Mouse (Mus musculus) intestine, embryonic 14.5 days (tissue): Measurements from ENCODE around the gene 1700024G13Rik. TPM values are rescaled to one million over a fixed set of nuclear protein-coding genes. Genes with fewer than 3 reads are reported as not detected.
"Not testable (repeated sequence)": the region's sequence is repeated elsewhere in the genome, so short reads cannot be mapped to it uniquely, and the experiment has no call there.

ENCODE experiments used
- ATAC-seq: fragments of 200-750 bp; cut with Nextera tagmentation; replicated peaks from 2 replicates; pipeline ENCODE4 v1.8.0; 2017; ENCODE audit warnings: low read depth, moderate number of reproducible peaks, moderate TSS enrichment, moderate library complexity; ENCODE audit not compliant: low FRiP score, low TSS enrichment
- DNase-seq: peaks from one replicate; pipeline ENCODE4 v3.0.0-alpha.2; 2018; ENCODE audit warnings: low spot score
- H3K27ac ChIP-seq: fragments of 300-500 bp; sonication (generic); 2 replicates; pipeline ENCODE4 v1.5.1; 2014; ENCODE audit warnings: low read depth, mild to moderate bottlenecking, control low read depth
- H3K27me3 ChIP-seq: fragments of 300-500 bp; sonication (generic); replicated peaks from 2 replicates; pipeline ENCODE4 v1.6.1; 2014; ENCODE audit warnings: low read length, control low read depth; ENCODE audit not compliant: control insufficient read depth, insufficient read depth
- H3K36me3 ChIP-seq: fragments of 300-500 bp; sonication (generic); 2 replicates; pipeline ENCODE4 v1.6.1; 2014; ENCODE audit warnings: low read length, control low read depth; ENCODE audit not compliant: control insufficient read depth, insufficient read depth
- H3K4me1 ChIP-seq: fragments of 300-500 bp; sonication (generic); replicated peaks from 2 replicates; pipeline ENCODE4 v1.6.1; 2014; ENCODE audit warnings: low read length, control low read depth, mixed read lengths; ENCODE audit not compliant: control insufficient read depth, insufficient read depth
- H3K4me2 ChIP-seq: fragments of 300-500 bp; sonication (generic); 2 replicates; pipeline ENCODE4 v1.6.1; 2014; ENCODE audit warnings: low read length
- H3K4me3 ChIP-seq: fragments of 300-500 bp; sonication (generic); 2 replicates; pipeline ENCODE4 v1.5.1; 2014; ENCODE audit warnings: low read depth, low read length, control low read depth, mixed read lengths
- H3K9ac ChIP-seq: fragments of 300-500 bp; sonication (generic); 2 replicates; pipeline ENCODE4 v1.6.1; 2014; ENCODE audit warnings: mild to moderate bottlenecking, low read length
- H3K9me3 ChIP-seq: fragments of 300-500 bp; sonication (generic); 2 replicates; pipeline ENCODE4 v1.6.1; 2016; ENCODE audit warnings: low read length, control low read depth; ENCODE audit not compliant: control insufficient read depth
- WGBS: fragments of 180-500 bp; shearing (Covaris S2); extraction: QIAGEN DNeasy Blood & Tissue Kit; methylation state at CpG from one replicate; pipeline ENCODE4 v1.1.7; 2014; 5-methylcytosine and 5-hydroxymethylcytosine counted together
- polyA plus RNA-seq: library from polyadenylated mRNA; unstranded; fragments of >200 nt; fragmentation: Nextera tagmentation; extraction: Ambion mirVana; gene quantifications from 2 replicates; pipeline ENCODE4 v1.2.1, GENCODE M21; 2014

The 1700024G13Rik gene
- polyA plus RNA-seq, 1 experiment from 2014 or later, result not detected

DNA sequence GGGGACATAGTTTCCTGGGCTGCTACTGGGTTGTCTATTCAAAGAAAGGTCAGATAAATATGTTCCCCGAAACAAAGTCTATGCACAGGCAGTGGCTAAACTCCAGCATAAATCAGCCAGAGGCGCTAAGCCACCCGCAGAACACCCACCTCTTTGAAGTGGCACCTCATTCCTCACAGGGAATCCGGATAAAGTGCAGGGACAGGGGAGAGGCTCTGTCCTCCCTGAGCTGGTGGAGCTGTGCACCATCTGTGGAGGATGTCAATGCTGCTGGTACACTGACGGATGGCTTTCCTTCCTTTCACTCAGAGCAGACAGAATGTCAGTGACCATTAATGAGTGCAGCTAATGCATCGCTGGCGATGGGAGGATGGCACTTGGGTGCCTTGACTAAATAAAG is 7.1 kb downstream of the 1700024G13Rik start:
- H3K4me1 ChIP-seq, result no peaks in the 10 kb centered on the region
- H3K36me3 ChIP-seq, result no peaks in the 10 kb centered on the region
- peaks cover 12% of the 10 kb centered on the region; the same call in 1 of the 2 replicates for H3K27me3 ChIP-seq
- no peak overlapping the region for H3K4me3 ChIP-seq
- no peak for ATAC-seq
- H3K9ac ChIP-seq, result no peak overlapping the region
- no peak for DNase-seq
- 25% methylated on average over 7 of the region's 7 CpGs for WGBS
- no peaks in the 10 kb centered on the region for H3K9me3 ChIP-seq
- no peak overlapping the region for H3K4me2 ChIP-seq
- H3K27ac ChIP-seq, result no peak overlapping the region

DNA sequence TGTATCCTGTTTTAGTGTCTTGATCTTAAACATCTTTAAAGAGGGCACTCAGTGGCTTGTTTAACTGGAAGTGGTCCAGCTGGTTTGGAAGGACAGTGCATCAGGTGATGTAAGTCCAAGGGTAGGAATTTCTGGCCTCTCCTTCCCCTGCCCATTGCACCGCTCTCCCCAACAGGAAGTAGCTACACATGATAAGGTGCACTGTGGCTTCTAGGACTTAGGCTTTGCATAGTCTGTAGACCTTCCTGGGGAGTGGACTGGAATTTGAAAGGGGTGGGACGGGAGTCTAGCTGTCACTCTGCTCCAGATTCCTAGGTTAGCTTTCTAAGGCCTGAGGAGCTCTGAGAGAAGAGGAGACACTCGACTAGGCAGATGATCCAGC is 8.1 kb downstream of the 1700024G13Rik start:
- Histone ChIP-seq H3K4me1 (no peaks in the 10 kb centered on the region), H3K4me2 (no peak overlapping the region), H3K27ac (no peak overlapping the region), H3K27me3 (peaks cover 12% of the 10 kb centered on the region; the same call in 1 of the 2 replicates), H3K36me3 (no peaks in the 10 kb centered on the region), H3K4me3 (no peak overlapping the region), H3K9ac (no peak overlapping the region), H3K9me3 (no peaks in the 10 kb centered on the region)
- 31% methylated on average over 3 of the region's 3 CpGs for WGBS
- ATAC-seq, result no peak
- no peak for DNase-seq

DNA sequence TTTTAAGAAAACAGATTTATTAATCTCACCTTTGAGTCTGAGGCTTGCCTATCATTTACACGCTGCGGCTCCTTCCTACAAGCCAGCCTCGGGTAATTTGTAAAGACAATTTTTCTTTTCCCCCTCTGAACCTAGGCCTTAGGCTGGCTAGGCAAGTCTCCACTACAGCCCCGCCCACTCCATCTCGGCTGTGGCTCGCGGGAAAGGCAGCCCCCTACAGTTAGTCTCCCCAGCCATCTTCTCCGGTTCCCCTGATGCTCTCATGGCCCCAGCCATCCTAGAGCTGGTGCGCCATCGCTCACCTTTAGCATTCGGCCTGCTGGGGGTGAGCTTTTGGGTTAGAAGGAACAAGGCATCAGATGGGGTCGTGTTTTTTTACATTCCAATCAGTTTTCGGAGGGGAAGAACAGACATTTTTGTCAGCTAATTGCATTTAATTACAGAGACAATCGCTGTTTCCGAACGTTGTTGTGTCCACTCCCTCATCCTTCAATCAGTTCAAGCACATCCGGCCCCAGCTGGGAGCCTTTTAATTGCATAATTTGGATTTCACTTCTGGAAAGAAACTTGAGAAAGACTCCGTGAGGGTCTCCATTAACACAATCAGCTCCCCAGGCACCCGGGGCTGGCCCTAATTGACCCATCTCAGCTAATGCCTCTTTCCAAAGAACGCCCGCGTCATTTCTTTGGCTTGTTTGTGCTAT is 8.6 kb downstream of the 1700024G13Rik start:
- WGBS, result 19% methylated on average over 22 of the region's 22 CpGs
- no peak for DNase-seq
- H3K9me3 ChIP-seq, result no peaks in the 10 kb centered on the region
- H3K36me3 ChIP-seq, result no peaks in the 10 kb centered on the region
- peaks cover 12% of the 10 kb centered on the region; the same call in 1 of the 2 replicates for H3K27me3 ChIP-seq
- H3K9ac ChIP-seq, result no peak overlapping the region
- H3K4me2 ChIP-seq, result no peak overlapping the region
- no peak overlapping the region for H3K4me3 ChIP-seq
- H3K27ac ChIP-seq, result no peak overlapping the region
- ATAC-seq, result no peak
- no peaks in the 10 kb centered on the region for H3K4me1 ChIP-seq

DNA sequence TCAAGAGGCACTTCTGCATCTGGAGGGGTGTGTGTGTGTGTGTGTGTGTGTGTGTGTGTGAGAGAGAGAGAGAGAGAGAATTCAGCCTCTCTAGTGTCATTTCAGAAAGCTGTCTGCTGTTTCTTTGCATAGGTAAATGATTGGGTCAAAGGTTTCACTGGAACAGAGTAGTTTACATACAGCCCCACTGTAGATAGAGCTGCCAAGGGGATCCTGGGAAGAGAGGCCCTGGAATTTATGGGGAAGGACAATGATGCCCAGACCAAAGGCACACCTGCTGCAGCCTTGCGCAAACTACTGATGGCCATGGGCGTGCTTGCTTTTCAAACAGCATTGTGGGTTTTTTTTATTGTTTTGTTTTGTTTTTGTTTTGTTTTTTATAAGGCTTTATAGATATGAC is 15.7 kb downstream of the 1700024G13Rik start:
- DNase-seq (no peak), ATAC-seq (no peak)
- whole genome bisulfite sequencing, result 76% methylated on average over 2 of the region's 2 CpGs
- Histone ChIP-seq H3K9ac (no peak overlapping the region), H3K27me3 (no peaks in the 10 kb centered on the region), H3K36me3 (no peaks in the 10 kb centered on the region), H3K4me3 (no peak overlapping the region), H3K9me3 (no peaks in the 10 kb centered on the region), H3K4me1 (no peaks in the 10 kb centered on the region), H3K4me2 (no peak overlapping the region), H3K27ac (no peak overlapping the region)

DNA sequence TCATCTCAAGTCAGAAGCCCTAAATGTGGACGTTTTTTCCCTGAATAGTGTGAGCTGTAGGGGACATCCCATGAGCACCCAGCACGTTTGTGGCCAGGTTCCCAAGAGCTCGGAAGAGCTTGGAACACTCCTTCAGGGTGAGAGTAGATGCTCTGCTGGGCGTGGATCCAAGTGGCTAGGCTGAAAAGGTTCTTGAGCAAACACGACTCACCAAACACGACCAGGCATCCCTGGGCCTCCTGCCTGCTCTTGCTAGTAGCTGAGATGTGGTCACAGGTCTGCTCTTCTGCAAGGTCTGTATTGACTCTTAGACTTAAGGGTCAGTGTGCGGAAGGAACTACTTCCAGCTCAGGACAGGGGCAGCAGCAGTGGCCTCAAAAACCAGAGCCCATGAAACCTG is 18.4 kb downstream of the 1700024G13Rik start:
- Histone ChIP-seq H3K9ac (no peak overlapping the region), H3K36me3 (no peaks in the 10 kb centered on the region), H3K27ac (no peak overlapping the region), H3K9me3 (no peaks in the 10 kb centered on the region), H3K4me3 (no peak overlapping the region), H3K4me2 (no peak overlapping the region), H3K4me1 (no peaks in the 10 kb centered on the region), H3K27me3 (no peaks in the 10 kb centered on the region)
- no peak for DNase-seq
- no peak for ATAC-seq
- 61% methylated on average over 7 of the region's 7 CpGs for WGBS

DNA sequence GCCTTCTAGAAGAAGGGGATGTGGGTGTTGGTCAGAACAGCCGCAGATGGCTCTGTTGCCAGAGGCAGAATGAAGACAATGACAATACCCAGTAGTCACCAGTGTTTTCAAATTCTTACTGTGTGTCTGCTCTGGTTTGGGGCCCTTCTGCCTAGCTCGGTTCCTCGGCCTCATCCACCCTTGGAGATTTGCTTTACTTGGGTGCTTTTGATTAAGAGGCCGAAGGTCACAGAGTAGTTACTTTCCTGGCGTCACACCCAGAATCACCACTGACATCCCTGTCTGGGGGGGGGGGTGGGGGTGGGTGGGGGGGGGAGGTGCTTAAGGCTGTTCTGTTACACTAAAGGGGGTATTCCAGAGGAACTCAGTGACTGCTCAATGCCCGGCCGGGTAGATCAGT is 23.8 kb downstream of the 1700024G13Rik start:
- DNase-seq, result no peak

DNA sequence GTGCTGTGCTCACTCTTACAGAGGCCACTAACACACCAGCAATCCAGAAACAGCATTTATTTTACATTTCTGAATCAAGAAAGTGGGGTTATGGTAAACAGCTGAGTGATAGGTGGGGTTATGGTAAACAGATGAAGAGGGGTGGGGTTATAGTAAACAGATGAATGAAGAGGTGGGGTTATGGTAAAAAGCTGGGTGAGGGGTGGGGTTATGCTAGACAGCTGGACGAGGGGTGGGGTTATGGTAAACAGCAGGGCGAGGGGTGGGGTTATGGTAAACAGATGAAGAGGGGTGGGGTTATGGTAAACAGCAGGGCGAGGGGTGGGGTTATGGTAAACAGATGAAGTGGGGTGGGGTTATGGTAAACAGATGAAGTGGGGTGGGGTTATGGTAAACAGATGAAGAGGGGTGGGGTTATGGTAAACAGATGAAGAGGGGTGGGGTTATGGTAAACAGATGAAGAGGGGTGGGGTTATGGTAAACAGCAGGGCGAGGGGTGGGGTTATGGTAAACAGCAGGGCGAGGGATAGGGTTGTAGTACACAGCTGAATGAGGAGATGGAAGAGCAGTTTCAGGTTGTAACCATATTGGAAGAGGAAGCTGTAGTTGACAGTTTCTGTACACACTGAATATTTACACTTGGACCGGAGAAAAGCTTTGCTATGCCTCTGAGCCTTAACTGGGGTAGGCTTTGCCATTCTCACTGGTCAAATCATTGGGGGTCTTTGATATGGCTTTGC is 36.8 kb downstream of the 1700024G13Rik start:
- ATAC-seq, H3K36me3 ChIP-seq, H3K9ac ChIP-seq, H3K4me2 ChIP-seq, DNase-seq, H3K9me3 ChIP-seq, H3K4me1 ChIP-seq, H3K27ac ChIP-seq, H3K27me3 ChIP-seq, H3K4me3 ChIP-seq: not testable (repeated sequence)
- WGBS, result 18% methylated on average over 6 of the region's 6 CpGs

More for the DNA sequence above, 23.8 kb downstream of the 1700024G13Rik start:
- no peaks in the 10 kb centered on the region for H3K27me3 ChIP-seq
- 46% methylated on average over 7 of the region's 7 CpGs for WGBS
- no peak for ATAC-seq
- H3K4me2 ChIP-seq, result no peak overlapping the region
- 0 out of 2 replicates have a peak, but pooled peaks cover under 1% of the 10 kb centered on the region for H3K9me3 ChIP-seq
- no peak overlapping the region for H3K9ac ChIP-seq
- no peak overlapping the region for H3K4me3 ChIP-seq
- H3K4me1 ChIP-seq, result no peaks in the 10 kb centered on the region
- no peak overlapping the region for H3K27ac ChIP-seq
- H3K36me3 ChIP-seq, result no peaks in the 10 kb centered on the region

DNA sequence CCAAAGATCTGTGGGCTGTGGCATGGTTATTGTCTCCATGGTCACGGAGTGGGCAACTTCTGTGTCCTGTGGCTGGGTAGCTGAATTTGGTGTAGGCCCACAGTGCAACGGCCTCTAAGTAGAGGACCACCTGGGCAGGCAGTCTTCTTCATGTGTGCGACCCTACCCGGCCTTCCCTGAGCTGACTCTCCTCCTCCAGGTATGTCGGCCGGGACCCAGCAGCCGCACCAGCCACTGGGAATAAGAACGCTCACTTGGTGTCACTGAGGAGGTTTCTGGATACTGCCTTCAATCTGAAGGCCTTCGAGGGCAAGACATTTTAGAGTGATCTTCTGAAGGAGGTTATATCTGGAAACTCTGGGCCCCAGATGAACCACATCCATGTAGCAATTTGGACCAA is 40.9 kb downstream of the 1700024G13Rik start:
- WGBS, result 93% methylated on average over 9 of the region's 9 CpGs
- H3K27me3 ChIP-seq, result no peaks in the 10 kb centered on the region
- no peak for ATAC-seq

More for the DNA sequence above, 40.9 kb downstream of the 1700024G13Rik start:
- Histone ChIP-seq H3K4me1 (no peaks in the 10 kb centered on the region), H3K9ac (no peak overlapping the region), H3K36me3 (0 out of 2 replicates have a peak, but pooled peaks cover 4% of the 10 kb centered on the region), H3K27ac (no peak overlapping the region), H3K4me3 (no peak overlapping the region), H3K4me2 (no peak overlapping the region), H3K9me3 (no peaks in the 10 kb centered on the region)
- DNase-seq, result no peak
